Mouse (Mus musculus): ENCODE measurements at regions not wholly inside any gene's neighbourhood (a gene's known extent, or its start where the extent isn't known, plus 50 kb on each side); places are given as distances from the start of the nearest gene placed in this dataset.

DNA sequence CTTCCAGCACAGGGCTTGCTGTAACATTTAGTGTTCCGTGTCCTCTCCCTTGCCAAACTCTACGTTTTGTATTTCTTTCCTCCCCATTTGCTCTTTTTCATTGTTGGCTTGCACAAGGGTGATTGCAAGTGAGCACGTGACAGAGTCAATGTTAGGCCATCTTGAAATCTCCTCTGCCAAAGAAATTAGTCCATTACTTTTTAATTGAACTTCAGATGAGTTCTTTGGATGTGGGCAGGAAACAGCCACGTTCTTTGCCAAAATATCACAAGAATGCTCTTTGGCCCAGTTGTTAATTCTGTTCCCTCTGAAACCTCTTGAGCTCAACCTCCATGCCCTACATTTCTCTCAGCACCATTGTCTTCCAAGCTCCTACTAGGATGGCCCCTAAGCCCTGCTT is 253.2 kb upstream of the Msx2 start:
- TF ChIP-seq POLR2A (IDR thresholded peaks at IDR 0.05; ENCODE audit: low read depth, low read length), result no peak
- TF ChIP-seq CTCF (IDR thresholded peaks at IDR 0.05; ENCODE audit: extremely low read depth, insufficient read depth, insufficient read length, insufficient replicate concordance), result no peak

Data from spleen, adult 2 months (tissue).